Mouse (Mus musculus) liver, adult (tissue): Measurements from ENCODE around the gene Iqcc.

Experiments used
- GATA4 ChIP-seq: IDR thresholded peaks from 2 replicates; pipeline ENCODE4 v1.6.1; 2014; ENCODE audit warnings: mild to moderate bottlenecking, low read length; ENCODE audit not compliant: insufficient replicate concordance

Gene Iqcc

GRCm38 (mm10) chr4:129573093-129573370 lies 45.9 kb downstream of the Iqcc start:
- TF ChIP-seq GATA4, result no peak

DNA sequence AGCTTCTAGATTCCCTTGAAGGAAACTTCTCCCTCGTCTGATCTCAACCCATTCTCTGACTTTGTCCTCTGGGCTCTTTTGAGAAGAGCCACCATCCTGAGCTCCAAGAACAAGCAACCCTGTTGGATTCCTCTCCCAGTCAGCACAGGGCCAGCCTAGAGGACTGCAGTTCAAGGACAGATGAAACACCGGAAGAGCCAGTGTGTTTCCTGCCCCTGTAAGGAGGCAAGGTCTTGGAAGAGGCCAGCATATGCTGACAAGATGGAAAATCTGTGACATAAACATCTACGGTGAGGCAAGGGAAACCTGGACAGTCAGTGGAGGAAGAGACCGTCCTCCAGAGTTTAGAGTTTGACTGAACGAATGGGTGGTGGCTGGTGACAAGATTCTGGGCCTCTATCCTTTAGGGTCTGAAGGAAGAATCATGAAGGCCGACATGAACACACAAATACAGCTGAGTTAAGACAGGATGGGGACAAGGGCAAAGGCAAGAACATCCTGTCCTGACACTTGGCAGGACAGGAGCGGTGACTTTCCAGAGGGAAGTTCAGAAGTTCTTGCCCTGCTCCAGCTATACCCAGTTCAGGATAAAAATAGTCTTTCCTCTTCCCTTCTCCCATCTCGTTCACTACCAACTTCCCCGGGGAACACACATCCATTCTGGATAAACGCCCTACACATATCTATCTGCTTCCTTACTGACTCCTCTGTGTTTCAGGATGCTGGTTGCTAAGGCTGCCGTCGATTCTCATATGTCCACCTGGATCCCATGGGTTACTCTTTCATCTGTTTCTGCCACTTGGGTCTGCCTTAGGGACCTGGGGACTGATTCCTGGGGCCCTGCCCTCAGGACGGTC lies 46.4 kb downstream of the Iqcc start:
- TF ChIP-seq GATA4, result 0 out of 2 replicates have a peak, but pooled peaks have one; percentile 64

DNA sequence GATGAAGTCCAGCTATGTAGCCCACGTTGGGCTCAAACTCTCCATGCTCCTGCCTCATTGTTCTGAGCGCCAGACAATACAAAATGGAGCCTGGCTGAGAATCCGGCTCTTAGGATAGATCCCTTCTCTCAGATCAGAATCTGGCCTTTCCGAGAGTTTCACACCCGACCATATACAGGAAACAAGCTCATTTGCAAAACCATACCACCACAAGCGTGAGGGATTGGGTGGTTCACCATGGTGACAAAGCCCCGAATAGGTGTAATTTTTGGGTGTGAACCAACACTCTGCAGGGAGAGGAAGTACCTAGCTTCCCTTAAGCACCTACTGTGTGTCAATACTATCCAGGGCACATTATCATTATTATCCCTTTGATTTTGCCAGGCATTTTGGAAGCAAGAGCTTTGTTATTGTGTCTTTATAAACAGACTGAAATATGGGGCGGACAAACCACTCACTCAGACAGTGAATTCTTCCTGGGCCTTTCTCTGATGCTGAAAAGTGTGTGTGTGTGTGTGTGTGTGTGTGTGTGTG lies 47.3 kb downstream of the Iqcc start:
- TF ChIP-seq GATA4, result no peak

DNA sequence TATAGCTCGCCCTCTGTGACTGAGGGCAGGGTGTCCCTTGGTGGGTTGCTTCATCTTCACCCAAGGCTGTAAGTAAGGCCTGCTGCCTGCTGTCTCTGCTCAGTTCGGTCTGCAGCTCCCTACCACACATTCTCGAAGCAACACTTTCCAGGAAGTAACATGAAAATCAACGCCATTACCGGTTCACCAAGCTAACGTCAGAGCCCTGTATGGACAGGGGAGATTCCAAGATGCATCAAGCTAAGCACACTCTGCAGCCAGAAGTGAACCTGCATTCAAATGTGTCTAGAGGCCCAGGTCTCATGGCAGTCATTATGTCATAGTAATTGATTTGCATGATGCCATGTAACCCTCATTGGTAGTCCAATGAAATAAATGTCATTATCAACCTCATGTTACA lies 48.9 kb downstream of the Iqcc start:
- no peak for TF ChIP-seq GATA4

GRCm38 (mm10) chr4:129568366-129568765 lies 50.5 kb downstream of the Iqcc start:
- TF ChIP-seq GATA4, result no peak

GRCm38 (mm10) chr4:129565139-129565538 lies 53.8 kb downstream of the Iqcc start:
- no peak for TF ChIP-seq GATA4
